Mouse (Mus musculus): ENCODE measurements around the gene Prkd1. TPM values are rescaled to one million over a fixed set of nuclear protein-coding genes. Genes with fewer than 3 reads are reported as not detected.

The Prkd1 gene
- polyA plus RNA-seq, 1 experiment from 2014 or later, result 6.3 TPM

DNA sequence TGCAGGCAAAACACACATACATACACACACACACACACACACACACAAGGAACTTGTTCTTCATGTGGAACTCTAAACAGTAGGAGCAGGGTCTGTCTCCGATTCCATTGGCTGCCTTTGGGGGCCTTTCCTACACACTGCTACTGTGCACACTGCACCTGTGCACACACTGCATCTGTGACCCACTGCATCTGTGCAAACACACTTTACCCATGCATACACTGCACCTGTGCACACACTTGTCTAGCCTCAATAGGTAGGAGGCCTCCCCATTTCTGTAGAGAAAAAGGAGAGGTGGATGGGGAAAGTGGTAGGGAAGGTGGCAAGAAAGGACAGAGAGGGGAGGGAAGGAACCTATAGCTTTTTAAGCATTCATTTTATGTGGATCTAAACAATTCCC, 49.5 kb downstream of the Prkd1 start:
- no peak overlapping the region for H3K27ac ChIP-seq
- WGBS, result 72% methylated on average over 1 of the region's 1 CpGs
- no peak overlapping the region for H3K9ac ChIP-seq
- H3K9me3 ChIP-seq, result no peaks in the 10 kb centered on the region
- no peak overlapping the region for H3K4me2 ChIP-seq
- no peaks in the 10 kb centered on the region for H3K27me3 ChIP-seq (replicated peaks)
- H3K4me1 ChIP-seq, result no peaks in the 10 kb centered on the region
- no peaks in the 10 kb centered on the region for H3K36me3 ChIP-seq
- peak; percentile 31; the same call in 1 of the 2 replicates for ATAC-seq (ENCODE audit: insufficient read depth, low FRiP score, low read depth)
- no peak overlapping the region for H3K4me3 ChIP-seq (replicated peaks)

DNA sequence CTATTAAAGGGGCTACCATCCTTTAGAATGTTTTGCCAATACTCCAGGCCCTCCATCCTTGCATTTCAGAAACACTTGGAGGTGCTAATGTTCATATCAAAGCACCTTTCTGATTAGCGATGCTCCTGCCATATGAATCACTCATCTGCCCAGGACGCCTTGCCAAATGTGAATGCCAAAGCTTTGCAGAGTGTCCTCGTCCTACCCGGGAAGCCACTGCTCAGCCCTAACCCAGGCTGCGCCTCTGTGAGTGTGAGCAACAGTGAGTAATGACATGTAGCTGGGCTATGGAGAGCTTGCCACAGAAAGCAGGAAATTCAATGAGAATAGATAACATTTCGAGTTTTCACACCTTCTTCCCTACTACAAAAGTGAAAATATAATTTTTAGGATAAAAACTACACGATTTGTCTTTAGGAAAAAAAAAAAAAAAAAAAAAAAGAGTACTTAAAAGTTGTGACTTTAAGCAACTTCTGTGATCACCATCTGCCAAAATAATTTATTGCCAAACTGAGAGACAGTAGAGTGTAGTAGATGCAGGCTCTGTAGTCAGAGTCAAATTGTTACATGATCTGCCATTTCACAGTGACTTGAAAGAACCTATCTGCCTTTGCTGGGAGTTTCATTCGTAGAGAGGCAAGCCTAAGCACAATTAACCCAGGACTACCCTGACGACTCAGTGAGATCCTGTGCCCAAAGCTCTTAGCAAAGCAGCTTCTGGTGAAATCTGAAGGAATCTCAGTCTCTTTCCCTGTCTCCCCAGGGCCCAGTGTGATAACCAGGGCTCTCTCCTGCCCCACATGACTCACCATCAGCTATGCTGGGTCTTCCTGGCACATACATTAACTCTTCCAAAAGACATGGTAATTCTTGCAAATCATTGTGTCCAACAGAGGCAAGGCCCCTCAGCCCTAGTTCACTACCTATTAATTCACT, 50.6 kb downstream of the Prkd1 start:
- Histone ChIP-seq H3K4me1 (no peaks in the 10 kb centered on the region), H3K27me3 (replicated peaks) (no peaks in the 10 kb centered on the region), H3K9me3 (no peaks in the 10 kb centered on the region), H3K9ac (no peak overlapping the region), H3K4me3 (replicated peaks) (no peak overlapping the region), H3K4me2 (no peak overlapping the region), H3K27ac (no peak overlapping the region), H3K36me3 (no peaks in the 10 kb centered on the region)
- ATAC-seq (ENCODE audit: insufficient read depth, low FRiP score, low read depth), result no peak
- WGBS, result 62% methylated on average over 9 of the region's 9 CpGs

GRCm38 (mm10) chr12:50597467-50597866, 51.4 kb downstream of the Prkd1 start:
- no peak overlapping the region for H3K9ac ChIP-seq
- no peak overlapping the region for H3K4me2 ChIP-seq
- 89% methylated on average over 4 of the region's 4 CpGs for WGBS
- ATAC-seq (ENCODE audit: insufficient read depth, low FRiP score, low read depth), result no peak
- H3K36me3 ChIP-seq, result no peaks in the 10 kb centered on the region
- H3K9me3 ChIP-seq, result no peaks in the 10 kb centered on the region
- no peaks in the 10 kb centered on the region for H3K27me3 ChIP-seq (replicated peaks)
- no peaks in the 10 kb centered on the region for H3K4me1 ChIP-seq
- no peak overlapping the region for H3K27ac ChIP-seq
- no peak overlapping the region for H3K4me3 ChIP-seq (replicated peaks)

DNA sequence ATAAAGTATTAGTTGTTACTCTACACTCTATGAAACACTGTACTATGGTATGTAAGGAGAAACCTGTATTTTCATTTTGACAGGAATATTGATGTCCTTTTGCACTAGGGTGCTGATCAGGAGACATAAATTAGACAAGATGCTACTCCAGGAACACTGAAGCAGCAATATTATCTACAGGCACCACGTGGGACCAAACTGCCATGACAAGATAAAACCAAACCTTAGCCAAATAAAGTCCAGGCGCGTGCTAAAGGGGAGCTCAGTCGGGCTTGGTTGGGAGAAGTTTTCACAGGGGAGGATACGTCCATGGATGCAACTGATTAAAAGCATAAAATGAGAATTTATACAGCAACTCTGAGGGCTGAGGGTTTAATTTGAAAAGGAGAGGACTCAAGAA, 53.1 kb downstream of the Prkd1 start:
- WGBS, result 72% methylated on average over 5 of the region's 5 CpGs
- H3K27me3 ChIP-seq (replicated peaks), result no peaks in the 10 kb centered on the region
- no peak overlapping the region for H3K4me3 ChIP-seq (replicated peaks)
- no peaks in the 10 kb centered on the region for H3K9me3 ChIP-seq
- H3K4me2 ChIP-seq, result no peak overlapping the region
- no peak for ATAC-seq (ENCODE audit: insufficient read depth, low FRiP score, low read depth)
- H3K4me1 ChIP-seq, result no peaks in the 10 kb centered on the region
- H3K27ac ChIP-seq, result no peak overlapping the region
- no peak overlapping the region for H3K9ac ChIP-seq
- no peaks in the 10 kb centered on the region for H3K36me3 ChIP-seq

DNA sequence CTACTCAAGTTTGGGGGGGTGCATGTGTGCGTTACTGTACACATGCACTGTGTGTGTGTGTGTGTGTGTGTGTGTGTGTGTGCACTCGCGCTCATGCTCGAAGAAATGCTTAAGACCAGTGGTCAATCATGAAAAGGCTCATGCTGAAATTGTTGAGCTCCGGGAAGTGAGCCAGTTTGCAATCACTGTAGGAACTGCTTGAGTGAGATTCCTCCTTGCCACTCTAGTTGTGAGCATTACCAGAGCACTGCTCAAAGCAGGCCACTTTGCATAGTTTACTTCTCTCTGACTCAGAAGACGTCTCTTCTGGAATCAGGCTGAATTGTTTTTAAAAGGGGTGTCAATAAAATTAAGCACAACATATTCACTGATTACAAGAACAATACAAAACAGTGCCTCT, 54.4 kb downstream of the Prkd1 start:
- WGBS, result 51% methylated on average over 6 of the region's 6 CpGs
- no peak for ATAC-seq (ENCODE audit: insufficient read depth, low FRiP score, low read depth)

DNA sequence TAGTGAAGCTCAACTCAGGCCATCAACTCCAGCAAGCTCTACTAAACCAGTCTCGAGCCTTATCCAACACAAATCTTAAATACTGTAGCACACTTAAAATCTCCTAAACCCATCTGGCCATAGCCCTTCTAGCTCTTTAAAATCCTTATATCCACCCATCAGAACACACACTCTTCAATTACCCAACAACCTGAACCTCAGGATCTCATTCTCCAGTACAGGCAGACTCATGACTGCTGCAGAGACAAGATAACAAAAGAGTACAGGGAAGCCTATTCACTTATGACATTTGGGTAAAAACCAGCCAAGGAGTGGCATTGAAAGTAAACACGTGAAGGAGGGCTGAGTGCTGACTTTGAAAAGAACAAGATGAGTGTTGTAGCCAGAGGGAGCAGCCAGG, 55.4 kb downstream of the Prkd1 start:
- 71% methylated on average over 2 of the region's 2 CpGs for WGBS
- Histone ChIP-seq H3K27ac (no peak overlapping the region), H3K27me3 (replicated peaks) (no peaks in the 10 kb centered on the region), H3K9me3 (no peaks in the 10 kb centered on the region), H3K36me3 (no peaks in the 10 kb centered on the region), H3K9ac (no peak overlapping the region), H3K4me1 (no peaks in the 10 kb centered on the region), H3K4me2 (no peak overlapping the region), H3K4me3 (replicated peaks) (no peak overlapping the region)
- no peak for ATAC-seq (ENCODE audit: insufficient read depth, low FRiP score, low read depth)

More for the DNA sequence above, 54.4 kb downstream of the Prkd1 start:
- Histone ChIP-seq H3K27me3 (replicated peaks) (no peaks in the 10 kb centered on the region), H3K36me3 (no peaks in the 10 kb centered on the region), H3K9ac (no peak overlapping the region), H3K4me2 (no peak overlapping the region), H3K27ac (no peak overlapping the region), H3K4me3 (replicated peaks) (no peak overlapping the region), H3K4me1 (no peaks in the 10 kb centered on the region), H3K9me3 (no peaks in the 10 kb centered on the region)

- Histone ChIP-seq H3K9ac (no peak overlapping the region), H3K4me3 (replicated peaks) (no peak overlapping the region), H3K27ac (no peak overlapping the region), H3K4me2 (no peak overlapping the region), H3K9me3 (no peaks in the 10 kb centered on the region), H3K36me3 (no peaks in the 10 kb centered on the region), H3K4me1 (no peaks in the 10 kb centered on the region), H3K27me3 (replicated peaks) (no peaks in the 10 kb centered on the region)
- WGBS, result 70% methylated on average over 6 of the region's 6 CpGs
- peak; percentile 53; the same call in 1 of the 2 replicates for ATAC-seq (ENCODE audit: insufficient read depth, low FRiP score, low read depth)
Observed at GRCm38 (mm10) chr12:50588137-50588761, 60.6 kb downstream of the Prkd1 start.

- no peaks in the 10 kb centered on the region for H3K4me1 ChIP-seq
- no peak overlapping the region for H3K27ac ChIP-seq
- H3K36me3 ChIP-seq, result no peaks in the 10 kb centered on the region
- H3K9me3 ChIP-seq, result no peaks in the 10 kb centered on the region
- WGBS, result 66% methylated on average over 1 of the region's 1 CpGs
- no peak for ATAC-seq (ENCODE audit: insufficient read depth, low FRiP score, low read depth)
- H3K9ac ChIP-seq, result no peak overlapping the region
- no peak overlapping the region for H3K4me2 ChIP-seq
- H3K27me3 ChIP-seq (replicated peaks), result no peaks in the 10 kb centered on the region
- H3K4me3 ChIP-seq (replicated peaks), result no peak overlapping the region
Observed at GRCm38 (mm10) chr12:50565198-50565597, 83.7 kb downstream of the Prkd1 start.

DNA sequence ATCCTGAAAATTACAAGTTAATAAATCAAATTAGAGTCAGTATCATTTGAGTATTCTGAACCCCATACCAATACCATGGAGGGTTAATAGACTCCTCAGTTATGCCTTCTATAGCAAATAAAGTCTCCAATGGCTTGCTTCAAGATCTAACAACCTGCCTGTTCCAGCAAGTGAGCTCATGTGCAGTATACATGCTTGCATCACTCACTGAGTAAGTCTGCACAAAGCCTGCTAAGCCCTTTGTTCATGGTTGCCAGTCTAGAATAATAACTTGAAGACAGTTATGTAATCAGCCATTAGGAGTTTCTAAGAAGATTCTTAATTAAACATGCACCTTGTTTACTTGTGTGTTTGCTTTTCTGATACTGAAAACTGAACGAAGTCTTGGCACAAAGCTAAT, 88.4 kb downstream of the Prkd1 start:
- no peak overlapping the region for H3K4me2 ChIP-seq
- H3K4me3 ChIP-seq (replicated peaks), result no peak overlapping the region
- H3K9me3 ChIP-seq, result no peaks in the 10 kb centered on the region
- H3K36me3 ChIP-seq, result no peaks in the 10 kb centered on the region
- no peak overlapping the region for H3K27ac ChIP-seq
- no peaks in the 10 kb centered on the region for H3K27me3 ChIP-seq (replicated peaks)
- ATAC-seq (ENCODE audit: insufficient read depth, low FRiP score, low read depth), result no peak
- H3K4me1 ChIP-seq, result no peaks in the 10 kb centered on the region
- H3K9ac ChIP-seq, result no peak overlapping the region
- WGBS, result 52% methylated on average over 1 of the region's 1 CpGs

- ATAC-seq (ENCODE audit: insufficient read depth, low FRiP score, low read depth), result no peak
- Histone ChIP-seq H3K9me3 (no peaks in the 10 kb centered on the region), H3K4me1 (no peaks in the 10 kb centered on the region), H3K27me3 (replicated peaks) (no peaks in the 10 kb centered on the region), H3K36me3 (no peaks in the 10 kb centered on the region), H3K4me3 (replicated peaks) (no peak overlapping the region), H3K4me2 (no peak overlapping the region), H3K9ac (no peak overlapping the region), H3K27ac (no peak overlapping the region)
- WGBS, result 37% methylated on average over 4 of the region's 4 CpGs
Observed at GRCm38 (mm10) chr12:50558231-50558630, 90.7 kb downstream of the Prkd1 start.

GRCm38 (mm10) chr12:50554214-50554613, 94.7 kb downstream of the Prkd1 start:
- Histone ChIP-seq H3K4me1 (no peaks in the 10 kb centered on the region), H3K36me3 (no peaks in the 10 kb centered on the region), H3K27me3 (replicated peaks) (no peaks in the 10 kb centered on the region), H3K9ac (no peak overlapping the region), H3K27ac (no peak overlapping the region), H3K4me2 (no peak overlapping the region), H3K4me3 (replicated peaks) (no peak overlapping the region), H3K9me3 (no peaks in the 10 kb centered on the region)
- no peak for ATAC-seq (ENCODE audit: insufficient read depth, low FRiP score, low read depth)
- 45% methylated on average over 3 of the region's 3 CpGs for WGBS

DNA sequence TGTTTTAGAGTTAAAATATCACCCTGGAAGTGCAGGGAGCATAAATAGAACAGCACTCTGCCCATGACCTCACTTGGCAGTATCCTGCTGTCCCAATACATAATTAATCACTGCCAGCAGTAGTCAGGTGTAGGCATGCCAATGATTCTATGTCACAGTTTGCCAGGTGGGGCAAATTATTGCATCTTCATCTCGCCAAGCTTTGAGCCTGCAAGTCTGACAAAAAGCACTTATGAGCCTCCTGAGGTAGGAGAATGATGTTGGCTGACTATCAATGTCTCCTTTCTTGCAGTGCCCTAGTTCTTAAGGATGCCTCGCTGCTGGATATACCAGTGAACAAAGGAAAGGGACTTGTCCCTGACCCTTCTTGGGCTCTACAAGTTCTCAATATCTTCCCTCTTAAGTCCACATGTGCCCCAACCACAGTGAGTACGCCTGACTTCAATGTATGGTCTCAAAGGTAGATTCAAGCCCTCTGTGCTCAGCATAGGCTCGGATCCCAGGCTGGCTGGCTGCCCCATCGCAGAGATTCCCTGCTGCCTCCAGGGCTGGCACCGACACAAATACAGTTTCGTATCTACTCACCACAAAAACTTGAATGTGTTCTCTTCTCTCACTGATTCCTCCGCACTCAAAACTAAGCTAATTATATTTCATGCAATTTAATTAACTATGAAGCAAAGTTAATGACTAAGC, 98.9 kb downstream of the Prkd1 start:
- no peak overlapping the region for H3K4me2 ChIP-seq
- no peak overlapping the region for H3K27ac ChIP-seq
- H3K9me3 ChIP-seq, result no peaks in the 10 kb centered on the region
- WGBS, result 70% methylated on average over 8 of the region's 8 CpGs
- no peak overlapping the region for H3K4me3 ChIP-seq (replicated peaks)
- H3K36me3 ChIP-seq, result no peaks in the 10 kb centered on the region
- no peak for ATAC-seq (ENCODE audit: insufficient read depth, low FRiP score, low read depth)
- no peaks in the 10 kb centered on the region for H3K27me3 ChIP-seq (replicated peaks)
- H3K9ac ChIP-seq, result no peak overlapping the region
- peaks cover 4% of the 10 kb centered on the region; the same call in 1 of the 2 replicates for H3K4me1 ChIP-seq

All from stomach, embryonic 15.5 days (tissue).